In the genomic region with DNA sequence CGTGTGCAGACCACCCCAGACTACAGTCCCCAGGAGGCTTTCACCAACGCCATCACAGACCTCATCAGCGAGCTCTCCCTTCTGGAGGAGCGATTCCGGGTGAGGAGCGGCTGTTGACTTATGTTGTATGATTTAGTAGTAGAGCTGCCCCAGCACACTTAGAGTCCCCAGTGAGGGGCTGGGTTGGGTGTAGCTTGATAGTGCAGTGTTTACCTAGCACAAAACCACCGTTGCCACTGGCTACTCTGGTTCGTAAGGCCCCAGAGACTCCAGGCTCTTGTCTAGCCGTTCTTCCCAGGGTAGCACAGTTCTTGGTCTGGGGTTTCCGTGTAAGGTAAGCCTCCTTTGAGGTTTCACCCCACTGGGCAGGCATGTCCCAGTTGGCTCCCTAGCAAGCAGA, we compare ENCODE assay signal across 27 mouse cellular contexts.
"Had no signal": no experiment of that assay in that cellular context is flagged by ENCODE, and none has a peak within 500 bp of the region (broad histone marks: within the 10 kb centered on the region; RNA-seq: fewer than 3 reads in every experiment).

No protein-coding gene starts in this region.

- H3K4me2 ChIP-seq: heart, embryonic 11.5 days; heart, embryonic 13.5 days; heart, embryonic 15.5 days; hindbrain, embryonic 12.5 days; hindbrain, embryonic 14.5 days; intestine, embryonic 15.5 days; limb, embryonic 13.5 days; limb, embryonic 15.5 days; liver, embryonic 12.5 days had no signal

- H3K27ac ChIP-seq: gastrocnemius, adult 2 months; heart, embryonic 13.5 days; heart, embryonic 15.5 days; hindbrain, embryonic 10.5 days; hindbrain, embryonic 12.5 days; hindbrain, embryonic 14.5 days; intestine, embryonic 15.5 days; layer of hippocampus, adult 2 months; limb, embryonic 13.5 days; limb, embryonic 15.5 days; liver, embryonic 12.5 days had no signal

- H3K27me3 ChIP-seq: heart, embryonic 13.5 days; heart, embryonic 15.5 days; hindbrain, embryonic 12.5 days; intestine, embryonic 15.5 days; limb, embryonic 13.5 days; limb, embryonic 15.5 days; liver, embryonic 12.5 days had no signal

- ATAC-seq: hindbrain, embryonic 16.5 days; inflammation-experienced regulatory T-cells, adult 6 months; intestine, embryonic 15.5 days; intestine, postnatal 0 days; liver, embryonic 12.5 days had no signal

- DNase-seq: gastrocnemius, adult 2 months; gastrocnemius, postnatal 10 days; gastrocnemius, postnatal 25 days; heart, adult 18-20 months; heart, postnatal 4 days; kidney, adult 18-20 months; kidney, adult 8-10 months; kidney, postnatal 10 days; kidney, postnatal 25 days; kidney, postnatal 4 days; layer of hippocampus, adult 9-11 months; layer of hippocampus, postnatal 36 days; left cerebral cortex, postnatal 4 days had no signal

- H3K9me3 ChIP-seq: heart, embryonic 13.5 days; heart, embryonic 15.5 days; hindbrain, embryonic 10.5 days; hindbrain, embryonic 12.5 days; intestine, embryonic 15.5 days; limb, embryonic 13.5 days; limb, embryonic 15.5 days; liver, embryonic 12.5 days had no signal

- H3K4me3 ChIP-seq: gastrocnemius, adult 2 months; heart, embryonic 13.5 days; heart, embryonic 15.5 days; hindbrain, embryonic 10.5 days; hindbrain, embryonic 12.5 days; intestine, embryonic 15.5 days; layer of hippocampus, adult 2 months; limb, embryonic 13.5 days; limb, embryonic 15.5 days; liver, embryonic 12.5 days had no signal

- H3K9ac ChIP-seq: heart, embryonic 13.5 days; heart, embryonic 15.5 days; hindbrain, embryonic 12.5 days; hindbrain, embryonic 14.5 days; intestine, embryonic 15.5 days; limb, embryonic 13.5 days; limb, embryonic 15.5 days; liver, embryonic 12.5 days had no signal
